Mouse (Mus musculus) ovary, adult 18-20 months (tissue): Measurements from ENCODE around the gene Stk26.

ENCODE experiments used
- DNase-seq: peaks from one replicate; pipeline ENCODE4 v3.0.0; 2022; ENCODE audit warnings: low spot score, mixed read lengths

Gene Stk26

GRCm38 (mm10) chrX:50840847-50841560 lies at the start of gene Stk26:
Gene Stk26 (plus strand): TSS chrX:50841047.
- peak; percentile 55 for DNase-seq

GRCm38 (mm10) chrX:50793005-50793680 lies 47.7 kb upstream of the Stk26 start:
- no peak for DNase-seq

- DNase-seq: no peak
Observed at GRCm38 (mm10) chrX:50797798-50798197, 43.0 kb upstream of the Stk26 start.

- no peak for DNase-seq
Observed at GRCm38 (mm10) chrX:50798571-50798970, 42.3 kb upstream of the Stk26 start.

- no peak for DNase-seq
Observed at GRCm38 (mm10) chrX:50799656-50800188, 41.1 kb upstream of the Stk26 start.

- no peak for DNase-seq
Observed at GRCm38 (mm10) chrX:50805654-50806053, 35.2 kb upstream of the Stk26 start.

- DNase-seq: no peak
Observed at GRCm38 (mm10) chrX:50823856-50824255, 17.0 kb upstream of the Stk26 start.

- DNase-seq: no peak
Observed at GRCm38 (mm10) chrX:50835592-50835991, 5.3 kb upstream of the Stk26 start.

GRCm38 (mm10) chrX:50836029-50836691 lies 4.7 kb upstream of the Stk26 start:
- no peak for DNase-seq

- no peak for DNase-seq
Observed at GRCm38 (mm10) chrX:50841587-50841986, 740 bp downstream of the Stk26 start.

GRCm38 (mm10) chrX:50842046-50842445 lies 1.2 kb downstream of the Stk26 start:
- no peak for DNase-seq

GRCm38 (mm10) chrX:50850428-50851184 lies 9.8 kb downstream of the Stk26 start:
- DNase-seq: no peak

GRCm38 (mm10) chrX:50863771-50864170 lies 22.9 kb downstream of the Stk26 start:
- no peak for DNase-seq

GRCm38 (mm10) chrX:50864734-50865133 lies 23.9 kb downstream of the Stk26 start:
- DNase-seq: no peak

- no peak for DNase-seq
Observed at GRCm38 (mm10) chrX:50874246-50875002, 33.6 kb downstream of the Stk26 start.

- no peak for DNase-seq
Observed at GRCm38 (mm10) chrX:50887999-50888398, 47.2 kb downstream of the Stk26 start.

GRCm38 (mm10) chrX:50903497-50903896 lies 62.6 kb downstream of the Stk26 start:
- DNase-seq: no peak

GRCm38 (mm10) chrX:50909915-50910314 lies 69.1 kb downstream of the Stk26 start:
- DNase-seq: no peak

GRCm38 (mm10) chrX:50917389-50917788 lies 76.5 kb downstream of the Stk26 start:
- DNase-seq: no peak

GRCm38 (mm10) chrX:50918754-50919153 lies 77.9 kb downstream of the Stk26 start:
- no peak for DNase-seq

- no peak for DNase-seq
Observed at GRCm38 (mm10) chrX:50924629-50925364, 84.0 kb downstream of the Stk26 start.
